Mouse (Mus musculus) heart, postnatal 25 days (tissue): ENCODE measurements around the gene Vmn1r149. TPM values are rescaled to one million over a fixed set of nuclear protein-coding genes. Genes with fewer than 3 reads are reported as not detected.
"Not testable (repeated sequence)": the region's sequence is repeated elsewhere in the genome, so short reads cannot be mapped to it uniquely, and the experiment has no call there.

Experiments
- DNase-seq: peaks from one replicate; pipeline ENCODE4 v3.0.0; 2022; ENCODE audit warnings: low spot score
- intact Hi-C: fragments of 180-260 bp; cut with DNase I; formaldehyde crosslinking; loops from one replicate; pipeline ENCODE4 v1.15.1; 2025
- total RNA-seq, 2 experiments: library from RNA; stranded (reverse); gene quantifications; 2 replicates each; pipeline ENCODE4 v1.2.3; 2021

Vmn1r149 gene
- not detected for total RNA-seq

GRCm38 (mm10) chr7:22438129-22438528, at the start of gene Vmn1r149:
TSS of gene Vmn1r149 (minus strand) at chr7:22438229.
- intact Hi-C loops = not testable (repeated sequence)

GRCm38 (mm10) chr7:22463975-22464374, 25.9 kb upstream of the Vmn1r149 start, which contains the start of gene Gm10665:
TSS of gene Gm10665 (minus strand) at chr7:22464075.
- intact Hi-C loops, DNase-seq: not testable (repeated sequence)

More at GRCm38 (mm10) chr7:22438129-22438528, at the start of gene Vmn1r149:
- not testable (repeated sequence) for DNase-seq

- intact Hi-C loops, DNase-seq: not testable (repeated sequence)
Measured at GRCm38 (mm10) chr7:22413283-22413682, 24.7 kb downstream of the Vmn1r149 start, which contains the start of gene Vmn1r148. TSS of gene Vmn1r148 (plus strand) at chr7:22413583.

Other genes with a start within 250 kb of the Vmn1r149 start
- gene Vmn1r143, start 248.9 kb downstream of the Vmn1r149 start, total RNA-seq = not detected
- not detected for gene Gm8653, start 237.0 kb downstream of the Vmn1r149 start, total RNA-seq
- not detected for gene Gm8453, start 208.7 kb downstream of the Vmn1r149 start, total RNA-seq
- gene Gm4187, start 108.5 kb downstream of the Vmn1r149 start, total RNA-seq = not detected
- gene Gm8660, start 67.2 kb downstream of the Vmn1r149 start, total RNA-seq = not detected
- not detected for gene Vmn1r148, start 24.6 kb downstream of the Vmn1r149 start, total RNA-seq
- not detected for gene Gm10665, start 25.8 kb upstream of the Vmn1r149 start, total RNA-seq
- not detected for gene Vmn1r151, start 61.4 kb upstream of the Vmn1r149 start, total RNA-seq
- not detected for gene Vmn1r152, start 84.7 kb upstream of the Vmn1r149 start, total RNA-seq
- not detected for gene Gm8677, start 96.7 kb upstream of the Vmn1r149 start, total RNA-seq
- not detected for gene Gm4201, start 127.1 kb upstream of the Vmn1r149 start, total RNA-seq
- not detected for gene Gm4565, start 149.9 kb upstream of the Vmn1r149 start, total RNA-seq
- not detected for gene Vmn1r155, start 219.8 kb upstream of the Vmn1r149 start, total RNA-seq